Mouse (Mus musculus) gastrocnemius, adult 2 months (tissue): Measurements from ENCODE around the gene Sergef. TPM values are rescaled to one million over a fixed set of nuclear protein-coding genes. Genes with fewer than 3 reads are reported as not detected.

Experiments used
- DNase-seq: peaks from one replicate; pipeline ENCODE4 v3.0.0; 2022
- H3K27ac ChIP-seq: fragments of 200-600 bp; 2 replicates; pipeline ENCODE4 v1.8.1; 2022; ENCODE audit warnings: mild to moderate bottlenecking
- H3K4me3 ChIP-seq: fragments of 200-600 bp; 2 replicates; pipeline ENCODE4 v1.8.1; 2022; ENCODE audit warnings: mild to moderate bottlenecking, moderate library complexity
- CTCF ChIP-seq: fragments of 200-600 bp; IDR thresholded peaks from 2 replicates; pipeline ENCODE4 v1.8.1; 2022; ENCODE audit warnings: antibody characterized with exemption, mild to moderate bottlenecking, moderate library complexity
- intact Hi-C: fragments of 180-260 bp; cut with DNase I; formaldehyde crosslinking; loops from one replicate; pipeline ENCODE4 v1.15.1; 2025
- total RNA-seq, 2 experiments: library from RNA; stranded (reverse); gene quantifications; 2 replicates each; pipeline ENCODE4 v1.2.3; 2021

The Sergef gene
- total RNA-seq, 2 experiments from 2014 or later: 2.1 to 3.5 TPM

DNA sequence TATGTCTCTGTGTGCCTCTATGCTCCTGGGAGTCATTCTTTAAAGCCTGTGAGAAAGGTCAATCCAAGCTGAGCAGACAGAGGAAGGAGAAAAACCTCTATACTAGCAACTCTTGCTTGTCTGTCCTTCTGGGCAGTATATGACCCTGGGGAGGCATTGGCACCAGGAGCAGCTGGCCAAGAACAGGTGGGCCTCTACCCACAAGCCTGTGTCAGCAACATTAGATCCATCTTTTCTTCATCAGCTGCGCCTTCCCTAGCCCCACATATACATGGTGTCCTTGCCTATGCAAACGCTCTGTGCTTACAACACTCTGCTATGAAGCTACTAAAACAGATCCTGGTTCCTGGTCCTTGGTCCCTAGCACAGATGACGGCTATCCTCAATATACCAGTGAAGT, 97.5 kb downstream of the Sergef start:
- H3K27ac ChIP-seq: no peak overlapping the region
- intact Hi-C loops: no loop called here
- no peak overlapping the region for H3K4me3 ChIP-seq
- no peak for TF ChIP-seq CTCF
- DNase-seq: no peak

DNA sequence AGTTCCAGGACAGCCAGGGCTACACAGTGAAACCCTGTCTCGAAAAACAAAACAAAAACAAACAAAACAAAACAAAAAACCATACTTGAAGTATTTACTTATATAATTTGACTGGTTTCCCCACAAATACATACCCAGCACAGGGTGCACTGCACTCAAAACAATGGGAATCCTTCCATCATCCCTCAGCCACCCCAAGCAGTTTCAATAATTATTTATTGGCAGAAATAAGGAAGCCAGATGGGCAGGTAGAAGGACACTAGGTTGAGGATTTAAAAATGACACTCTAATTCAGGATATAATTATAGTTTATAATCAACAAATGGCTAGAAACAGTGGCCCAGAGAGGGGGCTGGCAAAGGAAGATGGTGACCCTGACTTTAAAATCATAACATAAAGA, 99.0 kb downstream of the Sergef start:
- intact Hi-C loops: no loop called here
- TF ChIP-seq CTCF: no peak
- Histone ChIP-seq H3K4me3 (no peak overlapping the region), H3K27ac (no peak overlapping the region)
- DNase-seq: no peak

DNA sequence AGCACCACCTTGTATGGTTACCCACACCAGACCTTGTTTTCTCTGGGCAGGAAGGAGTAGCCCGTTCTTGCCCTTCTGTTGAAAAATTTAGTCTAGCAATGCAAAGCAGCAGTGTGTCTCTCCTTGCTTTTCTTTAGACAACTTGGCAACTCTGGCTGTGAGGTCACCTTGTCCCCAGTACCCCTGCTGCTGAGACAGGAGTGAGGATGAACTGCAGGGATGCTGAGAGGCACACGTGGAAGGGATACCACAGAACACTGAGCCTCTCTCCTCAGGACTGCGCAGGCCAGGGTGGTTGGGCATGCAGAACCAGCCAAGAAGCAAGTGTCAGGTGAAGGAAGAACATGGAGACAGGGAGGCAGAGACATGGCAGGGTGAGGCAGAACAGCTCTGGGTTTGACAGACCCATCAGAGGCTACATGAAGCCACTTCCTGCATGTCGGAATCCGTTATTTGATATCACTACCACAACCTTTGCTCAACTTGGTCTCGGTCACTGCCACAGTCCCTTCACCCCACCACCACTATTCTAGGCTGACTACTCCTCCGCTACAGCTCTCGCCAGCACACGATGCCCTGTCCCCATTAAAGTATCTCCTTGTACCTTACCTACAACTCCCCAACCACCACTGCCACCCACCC, 103.0 kb downstream of the Sergef start:
- no peak for TF ChIP-seq CTCF
- intact Hi-C loops: loop anchor here (5.0 kb wide), 1 partner anchor 66 kb away; no protein-coding TSS in a partner anchor
- no peak for DNase-seq

DNA sequence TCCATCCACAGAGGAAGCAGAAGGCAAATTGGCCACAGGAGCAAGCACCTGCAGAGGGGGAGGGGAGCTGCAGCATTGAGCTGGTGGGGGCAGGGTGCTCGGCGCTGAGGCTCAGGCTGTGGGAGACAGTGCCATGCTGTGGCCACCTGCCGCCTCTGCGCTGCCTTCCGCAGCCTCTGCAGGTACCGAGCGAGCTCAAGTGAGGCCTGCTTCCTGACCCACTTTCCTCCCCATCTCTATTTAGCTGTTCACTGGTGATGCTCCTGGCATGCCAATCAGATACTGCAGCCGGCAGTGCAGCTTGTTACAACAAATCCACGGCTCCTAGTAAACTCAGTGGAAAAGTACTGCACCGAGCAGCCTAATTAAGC, 104.2 kb downstream of the Sergef start:
- no peak overlapping the region for H3K27ac ChIP-seq
- TF ChIP-seq CTCF: peak; percentile 59
- intact Hi-C loops: loop anchor here (2.0 to 5.0 kb wide), 2 partner anchors 67 to 143 kb away; no protein-coding TSS in a partner anchor

More for the DNA sequence above, 103.0 kb downstream of the Sergef start:
- H3K27ac ChIP-seq: no peak overlapping the region
- no peak overlapping the region for H3K4me3 ChIP-seq

DNA sequence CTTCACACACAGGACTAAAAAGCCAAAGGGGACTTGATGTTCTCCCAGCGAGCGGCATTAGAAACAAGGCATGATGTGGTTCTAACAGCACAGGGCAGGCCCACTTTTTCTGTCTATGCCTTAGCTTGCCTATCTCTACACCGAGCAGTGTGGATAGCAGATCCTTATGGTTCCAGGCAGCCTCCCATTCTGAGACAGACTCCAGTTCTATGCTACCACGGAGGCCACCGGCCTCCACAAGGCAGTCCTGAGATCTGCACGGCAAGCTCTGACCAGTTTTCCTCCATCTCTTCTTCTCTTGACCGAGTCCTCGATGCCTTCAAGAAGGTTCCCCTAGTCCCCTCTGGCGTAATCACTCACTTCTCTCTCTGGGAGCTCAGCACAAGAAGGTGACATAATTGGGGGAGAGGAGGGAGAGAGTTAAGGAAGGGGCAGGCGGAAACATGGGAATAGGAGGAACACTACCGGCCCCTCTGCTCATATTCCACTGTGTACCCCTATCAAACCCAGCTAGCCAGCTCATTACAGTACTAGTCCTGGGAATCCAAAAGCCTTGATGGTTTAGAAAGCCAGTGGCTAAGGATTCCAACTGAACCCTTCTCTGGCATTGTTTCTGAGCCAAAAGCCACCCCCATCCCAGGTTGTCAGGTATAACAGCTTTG, 104.7 kb downstream of the Sergef start:
- DNase-seq: no peak
- no peak overlapping the region for H3K27ac ChIP-seq
- intact Hi-C loops: loop anchor here (2.0 to 5.0 kb wide), 2 partner anchors 67 to 142 kb away; no protein-coding TSS in a partner anchor
- no peak overlapping the region for H3K4me3 ChIP-seq
- TF ChIP-seq CTCF: no peak

More for the DNA sequence above, 104.2 kb downstream of the Sergef start:
- H3K4me3 ChIP-seq: no peak overlapping the region
- DNase-seq: peak; percentile 46

DNA sequence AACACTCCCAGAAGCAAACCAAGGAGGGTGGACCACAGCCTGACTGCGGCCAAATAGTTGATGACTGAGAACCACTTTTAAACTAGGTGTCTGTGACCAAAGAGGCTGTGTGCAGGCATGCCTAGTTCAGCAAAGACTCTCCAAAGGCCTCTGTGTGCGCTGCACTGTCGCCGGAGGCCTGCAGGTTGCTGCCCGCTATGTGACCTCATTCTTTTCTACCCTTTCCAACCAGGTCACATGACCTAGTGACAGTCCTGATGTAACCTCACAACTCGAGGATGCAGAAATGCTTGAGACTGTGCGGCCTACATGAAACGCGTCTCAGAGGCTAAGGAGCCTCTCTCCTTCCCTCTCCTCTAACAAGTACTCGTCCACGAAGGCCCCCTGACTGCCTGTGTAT, 106.1 kb downstream of the Sergef start:
- intact Hi-C loops: no loop called here
- Histone ChIP-seq H3K27ac (no peak overlapping the region), H3K4me3 (no peak overlapping the region)
- TF ChIP-seq CTCF: 0 out of 2 replicates have a peak, but pooled peaks have one; percentile 1
- DNase-seq: no peak

DNA sequence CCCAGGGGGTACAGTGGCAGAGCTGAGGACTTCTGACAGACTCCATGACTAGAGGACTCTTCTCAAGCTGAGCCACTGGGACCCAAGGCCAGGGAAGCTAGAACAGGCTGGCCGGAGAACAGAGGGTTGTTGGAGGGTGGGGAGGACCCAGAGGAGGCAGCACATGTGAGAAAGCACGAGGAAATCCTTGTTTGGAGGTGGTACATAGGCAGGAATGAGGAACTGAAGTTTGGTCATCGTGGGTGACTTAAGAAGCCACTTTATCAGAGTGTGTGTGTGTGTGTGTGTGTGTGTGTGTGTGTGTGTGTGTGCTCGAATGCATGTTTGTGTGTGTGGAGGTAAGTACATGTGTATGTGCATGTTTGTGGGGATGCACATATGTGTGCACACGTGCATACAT, 108.3 kb downstream of the Sergef start:
- Histone ChIP-seq H3K4me3 (no peak overlapping the region), H3K27ac (no peak overlapping the region)
- no peak for DNase-seq
- TF ChIP-seq CTCF: no peak
- intact Hi-C loops: no loop called here

DNA sequence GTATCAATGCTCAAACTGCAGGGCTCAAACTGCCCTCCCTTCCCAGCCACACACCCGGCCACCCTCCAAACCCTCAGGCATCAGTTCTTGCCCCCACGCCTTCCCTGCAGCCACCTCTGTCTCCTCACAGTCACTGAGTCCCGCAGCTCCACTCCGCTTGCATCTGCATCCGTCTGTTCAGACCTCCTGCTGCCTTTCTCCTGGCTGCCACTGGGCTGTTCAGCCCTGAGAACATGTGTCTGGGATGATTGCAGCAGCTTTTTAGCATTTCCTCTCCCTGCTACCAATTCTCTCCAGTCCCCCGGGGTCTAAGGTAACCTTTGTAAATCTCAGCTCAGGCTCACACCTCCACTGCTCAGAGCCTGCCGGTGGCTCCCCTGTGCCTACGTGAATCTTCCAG, 109.7 kb downstream of the Sergef start:
- no peak for DNase-seq
- no peak overlapping the region for H3K27ac ChIP-seq
- intact Hi-C loops: no loop called here
- H3K4me3 ChIP-seq: no peak overlapping the region
- TF ChIP-seq CTCF: no peak

DNA sequence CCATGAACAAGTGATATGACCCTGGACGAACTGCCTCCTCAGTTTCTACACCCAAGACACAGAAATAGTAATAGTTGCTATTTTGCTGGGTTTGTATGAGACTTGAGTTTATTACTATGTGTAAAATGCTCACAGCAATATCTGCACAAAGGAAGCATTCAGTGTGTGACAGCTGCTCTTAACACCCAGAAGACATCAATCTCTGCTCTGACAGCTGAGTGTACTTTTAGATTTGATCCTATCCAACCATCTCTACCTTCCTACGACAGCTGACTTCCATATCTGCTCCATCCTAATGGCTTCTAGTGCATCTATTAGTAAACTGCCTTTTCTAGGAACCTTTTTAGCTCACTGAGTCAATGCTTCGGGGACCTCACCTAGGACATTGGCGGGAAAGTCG, 110.3 kb downstream of the Sergef start:
- intact Hi-C loops: no loop called here
- DNase-seq: no peak
- Histone ChIP-seq H3K4me3 (no peak overlapping the region), H3K27ac (no peak overlapping the region)
- TF ChIP-seq CTCF: no peak

DNA sequence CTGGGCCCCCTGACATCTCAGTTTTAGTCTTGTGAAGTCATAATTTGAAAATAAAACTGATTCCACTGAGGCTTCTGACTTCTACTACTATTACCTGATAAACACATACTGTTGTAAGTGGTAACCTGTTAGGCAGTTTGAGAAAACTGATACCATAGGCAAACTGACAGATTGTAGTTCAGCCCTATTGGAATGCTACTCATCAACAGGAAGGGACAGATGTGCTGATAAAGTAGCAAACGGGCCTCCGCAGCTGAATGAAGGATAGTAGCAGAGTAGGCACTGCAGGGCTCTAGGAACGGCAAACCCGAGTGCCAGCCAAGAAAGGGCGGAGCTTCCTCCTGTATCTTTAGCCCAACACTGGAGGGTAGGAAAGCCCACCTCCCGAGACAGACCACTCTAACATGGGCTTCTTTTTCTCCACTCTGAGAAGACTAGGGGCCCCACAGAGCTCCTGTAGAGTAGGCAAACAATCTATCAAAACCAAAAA, 112.9 kb downstream of the Sergef start:
- intact Hi-C loops: no loop called here
- H3K27ac ChIP-seq: no peak overlapping the region
- no peak for DNase-seq
- TF ChIP-seq CTCF: no peak
- H3K4me3 ChIP-seq: no peak overlapping the region

DNA sequence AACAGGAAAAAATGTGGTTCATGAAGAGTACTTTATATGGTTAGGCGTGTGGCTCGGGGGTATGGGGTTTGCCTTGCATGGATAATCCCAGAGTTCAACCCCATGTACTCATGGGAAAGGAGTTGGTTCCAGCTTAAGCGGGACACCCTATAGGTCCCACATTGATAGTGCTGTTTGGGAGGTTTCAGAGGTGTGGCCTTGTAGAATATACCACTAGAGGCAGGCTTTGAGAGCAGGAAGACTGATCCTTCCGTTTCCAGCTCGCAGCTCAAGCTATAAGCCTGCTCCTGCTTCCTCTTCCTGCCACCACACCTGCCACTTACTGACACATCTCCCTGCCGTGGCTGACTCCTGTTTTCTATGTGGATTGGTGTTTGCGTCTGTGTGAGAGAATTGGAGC, 116.4 kb downstream of the Sergef start:
- no peak for DNase-seq
- H3K4me3 ChIP-seq: no peak overlapping the region
- intact Hi-C loops: no loop called here
- no peak overlapping the region for H3K27ac ChIP-seq
- TF ChIP-seq CTCF: no peak

DNA sequence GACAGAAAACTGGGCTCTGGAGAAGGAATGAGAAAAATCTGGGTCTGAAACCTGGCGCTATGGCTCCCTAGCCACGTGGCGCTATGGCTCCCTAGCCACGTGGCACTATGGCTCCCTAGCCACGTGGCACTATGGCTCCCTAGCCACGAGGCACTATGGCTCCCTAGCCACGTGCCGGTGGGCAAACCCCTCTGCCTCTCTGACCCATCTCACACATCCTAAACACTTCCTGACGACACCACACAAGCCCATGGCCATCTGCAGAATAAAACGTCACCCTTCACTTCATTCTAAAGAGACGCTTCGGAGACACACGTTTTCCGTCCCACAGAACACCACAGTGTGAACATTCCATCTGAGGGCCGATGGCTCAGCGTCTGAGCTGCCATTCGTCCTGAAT, 117.8 kb downstream of the Sergef start:
- Histone ChIP-seq H3K27ac (no peak overlapping the region), H3K4me3 (no peak overlapping the region)
- no peak for TF ChIP-seq CTCF
- intact Hi-C loops: no loop called here
- no peak for DNase-seq

DNA sequence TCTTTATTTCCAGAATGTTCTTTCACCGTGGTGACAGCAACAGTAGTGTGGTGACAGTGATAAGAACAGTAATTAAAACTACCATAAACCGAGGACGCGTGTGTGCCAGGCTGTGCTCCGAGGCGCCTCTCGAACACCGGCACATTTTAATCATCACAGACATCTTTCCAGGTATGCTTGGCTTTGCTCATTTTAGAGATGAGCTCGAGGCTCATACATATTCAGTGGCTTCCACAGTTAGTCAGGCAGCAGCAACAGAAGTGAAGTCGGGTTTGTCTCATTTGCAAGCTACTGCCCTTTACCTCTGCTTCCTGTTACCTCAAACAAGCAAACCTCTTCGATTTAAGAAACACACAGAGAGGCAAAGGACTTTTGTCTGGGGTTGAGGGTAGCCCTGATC, 120.5 kb downstream of the Sergef start:
- TF ChIP-seq CTCF: no peak
- DNase-seq: no peak
- intact Hi-C loops: no loop called here
- Histone ChIP-seq H3K4me3 (no peak overlapping the region), H3K27ac (no peak overlapping the region)

DNA sequence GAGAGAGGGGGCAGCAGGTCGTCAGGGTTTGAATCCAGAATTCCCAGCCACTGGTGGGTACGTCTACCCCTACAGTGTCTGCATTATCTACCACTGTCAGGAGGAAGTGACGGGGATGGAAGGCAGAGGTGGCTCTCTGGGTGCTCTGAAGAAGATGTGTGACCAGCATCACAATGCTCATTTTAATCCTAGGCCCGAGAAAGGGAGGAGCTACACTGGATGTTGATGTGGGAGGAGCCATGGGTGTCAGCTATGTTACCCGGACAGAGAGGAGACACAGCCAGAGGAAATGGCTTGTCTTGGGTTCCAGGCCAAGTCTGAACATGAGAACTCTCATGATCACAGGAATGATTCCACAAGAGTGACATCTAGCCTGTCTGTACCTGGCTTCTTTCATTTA, 122.4 kb downstream of the Sergef start:
- Histone ChIP-seq H3K27ac (no peak overlapping the region), H3K4me3 (no peak overlapping the region)
- intact Hi-C loops: no loop called here
- no peak for DNase-seq
- no peak for TF ChIP-seq CTCF
